Mouse (Mus musculus): ENCODE data around the gene Wdr64.

Wdr64 gene

DNA sequence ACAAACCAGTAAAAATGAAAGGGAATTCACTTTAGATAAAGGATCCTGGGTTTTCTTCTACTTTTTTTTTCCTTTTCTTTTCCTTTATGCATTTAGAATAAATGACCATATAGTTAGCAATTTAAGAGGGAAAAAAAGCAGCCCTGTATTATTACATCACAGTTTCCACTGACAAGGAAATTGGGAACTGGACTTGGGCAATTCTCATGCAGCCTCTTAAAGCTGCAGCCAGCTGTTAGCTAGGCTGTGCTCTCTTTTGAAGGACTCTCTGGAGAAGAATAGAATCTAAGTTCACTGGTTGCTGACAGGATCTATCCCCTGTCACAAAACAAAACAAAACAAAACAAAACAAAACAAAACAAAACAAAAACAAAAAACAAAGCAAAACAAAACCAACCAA lies 9.6 kb downstream of the Wdr64 start:
- in situ Hi-C loops (cut with MboI; ENCODE audit: unreplicated experiment in 2 of 2): no loop called here

DNA sequence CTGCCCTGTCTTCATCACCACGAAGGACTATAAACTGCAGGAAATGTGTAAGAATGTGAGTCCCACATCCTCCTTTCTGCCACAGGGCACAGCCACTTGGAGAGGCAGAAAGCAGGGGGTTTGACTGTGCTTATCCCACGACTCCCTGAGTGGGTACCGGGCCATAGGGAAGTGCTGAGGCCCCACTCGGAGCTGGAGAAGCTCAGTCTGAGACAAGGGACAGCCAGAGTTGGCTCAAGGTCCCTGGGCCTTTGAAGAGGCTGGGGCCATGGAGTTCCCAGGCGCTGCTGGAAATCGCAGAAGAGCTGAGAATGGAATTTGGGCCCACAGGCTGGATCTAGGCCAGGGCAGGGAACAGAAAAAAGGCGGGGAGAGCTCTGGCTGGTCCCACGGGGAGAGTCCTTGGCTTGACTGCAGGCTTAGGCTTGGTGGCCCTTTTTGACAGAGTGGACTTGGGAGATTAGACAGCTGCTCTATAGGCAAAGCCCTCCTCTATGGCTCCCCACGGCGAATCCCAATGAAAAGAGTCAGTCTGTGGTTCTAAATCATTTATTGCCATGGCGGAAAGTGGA lies 14.0 kb downstream of the Wdr64 start:
- in situ Hi-C loops (cut with MboI; ENCODE audit: unreplicated experiment in 2 of 2): no loop called here

- in situ Hi-C loops (cut with MboI; ENCODE audit: unreplicated experiment in 2 of 2): no loop called here
Observed at GRCm38 (mm10) chr1:175716832-175717231, 18.4 kb downstream of the Wdr64 start.

GRCm38 (mm10) chr1:175725771-175726170 lies 27.4 kb downstream of the Wdr64 start:
- in situ Hi-C loops (cut with MboI; ENCODE audit: unreplicated experiment in 2 of 2): no loop called here

- in situ Hi-C loops (cut with MboI; ENCODE audit: unreplicated experiment in 2 of 2): no loop called here
Observed at GRCm38 (mm10) chr1:175754576-175755364, 56.4 kb downstream of the Wdr64 start.

DNA sequence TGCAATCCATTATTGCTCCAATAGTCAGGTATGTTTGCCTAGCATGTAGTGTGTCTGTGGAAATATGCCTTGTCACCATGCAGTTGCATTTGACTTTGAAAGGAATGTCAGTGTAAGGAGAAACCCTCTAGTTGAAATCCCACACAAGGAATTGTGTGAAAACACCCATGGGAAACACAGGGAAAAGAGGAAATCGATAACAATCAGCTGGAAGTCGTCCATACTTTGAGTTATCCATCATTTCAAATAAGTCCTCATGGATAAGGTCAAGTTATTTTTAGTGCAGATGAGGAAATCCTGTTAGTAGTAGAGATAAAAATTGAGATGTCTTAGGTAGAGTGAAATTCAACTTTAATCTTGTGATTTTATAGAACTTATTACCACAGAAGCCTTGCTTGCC lies 96.3 kb downstream of the Wdr64 start:
- in situ Hi-C loops (cut with MboI; ENCODE audit: unreplicated experiment in 2 of 2): no loop called here

- in situ Hi-C loops (cut with MboI; ENCODE audit: unreplicated experiment in 2 of 2): no loop called here
Observed at GRCm38 (mm10) chr1:175808356-175808755, 110.0 kb downstream of the Wdr64 start.

DNA sequence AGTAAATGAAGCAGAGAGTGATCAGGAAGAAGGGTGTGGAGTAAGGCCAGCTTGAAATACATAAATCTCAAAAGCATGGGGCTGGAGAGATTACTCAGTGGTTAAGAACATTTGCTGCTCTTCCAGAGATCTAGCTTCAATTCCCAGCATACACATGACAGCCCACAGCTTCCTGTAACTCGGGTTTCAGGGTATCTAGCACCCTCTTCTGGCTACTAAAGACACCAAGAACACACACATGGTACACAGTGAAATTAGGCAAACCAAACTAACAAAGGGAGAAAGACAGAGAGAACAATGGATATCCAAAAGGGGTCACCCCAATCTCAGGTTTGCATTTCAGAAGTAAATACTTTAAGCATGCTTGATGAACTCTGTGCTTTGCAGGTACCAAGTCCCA lies 113.2 kb downstream of the Wdr64 start:
- in situ Hi-C loops (cut with MboI; ENCODE audit: unreplicated experiment in 2 of 2): no loop called here

DNA sequence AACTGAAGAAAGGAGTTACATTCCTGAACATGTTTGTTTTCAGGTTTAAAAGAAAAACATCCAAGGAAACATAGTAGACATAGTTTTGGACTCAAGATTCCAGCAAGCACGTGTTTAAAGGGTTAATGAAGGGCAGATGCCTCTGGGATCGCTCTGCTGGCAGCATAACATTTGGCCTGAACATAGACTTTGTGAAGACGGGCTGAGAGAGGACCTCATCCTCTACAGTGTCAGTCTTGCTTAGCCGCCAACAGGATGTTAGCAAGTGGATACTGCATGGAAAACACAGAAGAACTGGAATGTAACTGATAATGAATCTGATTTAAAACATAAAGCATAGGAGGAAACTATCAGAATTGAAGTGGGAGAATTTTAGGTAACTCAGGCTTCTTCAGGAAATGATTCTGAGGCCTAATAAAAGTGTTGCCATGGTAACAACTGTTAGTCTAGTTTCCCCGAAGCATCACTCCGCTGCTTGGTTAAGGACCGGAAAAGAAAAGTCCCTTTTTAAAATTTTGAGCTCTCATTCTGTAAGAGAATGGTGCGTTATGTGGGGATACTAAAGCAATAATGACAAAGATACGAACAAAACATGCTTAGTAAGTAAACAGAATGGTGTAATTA lies 125.5 kb downstream of the Wdr64 start:
- in situ Hi-C loops (cut with MboI; ENCODE audit: unreplicated experiment in 2 of 2): no loop called here

DNA sequence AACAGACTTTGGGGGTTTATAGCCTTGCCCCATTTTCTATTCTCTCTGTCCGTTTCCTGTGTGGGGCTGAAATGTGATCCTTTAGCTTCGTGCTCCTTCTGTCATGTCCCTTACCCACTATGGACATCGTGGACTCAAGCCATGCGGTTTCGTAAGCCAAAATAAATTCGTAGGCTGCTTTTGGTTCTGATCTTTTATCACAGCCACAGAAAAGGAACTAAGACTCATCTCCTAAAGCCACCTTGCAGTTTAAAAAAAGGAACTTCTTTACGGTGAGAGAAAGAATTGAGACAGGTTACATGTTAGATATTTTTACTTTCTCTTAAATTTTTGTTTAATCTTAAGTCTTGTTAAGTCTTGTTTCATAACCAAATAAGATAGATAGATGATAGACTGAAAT lies 130.1 kb downstream of the Wdr64 start:
- in situ Hi-C loops (cut with MboI; ENCODE audit: unreplicated experiment in 2 of 2): no loop called here

- in situ Hi-C loops (cut with MboI; ENCODE audit: unreplicated experiment in 2 of 2): no loop called here
Observed at GRCm38 (mm10) chr1:175829220-175829619, 130.8 kb downstream of the Wdr64 start.

GRCm38 (mm10) chr1:175855515-175855914 lies 157.1 kb downstream of the Wdr64 start:
- in situ Hi-C loops (cut with MboI; ENCODE audit: unreplicated experiment in 2 of 2): no loop called here

Data from v-Abl transformed pro-B cells (cell line).